ENCODE assay signal across 18 mouse cellular contexts in genomic region chr4:145434071-145434470, GRCm38 (mm10).
"Had no signal": no experiment of that assay in that cellular context is flagged by ENCODE, and none has a peak within 500 bp of the region (broad histone marks: within the 10 kb centered on the region; RNA-seq: fewer than 3 reads in every experiment).

No protein-coding gene starts in this region.

- H3K4me1 ChIP-seq: limb, embryonic 12.5 days; liver, embryonic 13.5 days; lung, embryonic 15.5 days; megakaryocyte, embryonic 14.5 days; midbrain, embryonic 15.5 days; neural tube, embryonic 12.5 days had no signal

- H3K4me3 ChIP-seq: layer of hippocampus, adult 2 months; limb, embryonic 12.5 days; liver, embryonic 13.5 days; lung, embryonic 15.5 days; megakaryocyte, embryonic 14.5 days; midbrain, embryonic 15.5 days; neural tube, embryonic 12.5 days had no signal

- H3K36me3 ChIP-seq: limb, embryonic 12.5 days; liver, embryonic 13.5 days; lung, embryonic 15.5 days; midbrain, embryonic 15.5 days; neural tube, embryonic 12.5 days had no signal

- H3K27ac ChIP-seq: layer of hippocampus, adult 2 months; limb, embryonic 12.5 days; liver, embryonic 13.5 days; lung, embryonic 15.5 days; macrophage; midbrain, embryonic 15.5 days; neural tube, embryonic 12.5 days; stomach, postnatal 0 days had no signal

- H3K9ac ChIP-seq: limb, embryonic 12.5 days; liver, embryonic 13.5 days; liver, postnatal 0 days; lung, embryonic 15.5 days; midbrain, embryonic 15.5 days; neural tube, embryonic 12.5 days had no signal

- H3K27me3 ChIP-seq: limb, embryonic 12.5 days; liver, embryonic 13.5 days; lung, embryonic 15.5 days; megakaryocyte, embryonic 14.5 days; midbrain, embryonic 15.5 days; neural tube, embryonic 12.5 days had no signal

- DNase-seq: kidney, adult 18-20 months; kidney, postnatal 4 days; liver; liver, embryonic 13.5 days; liver, postnatal 0 days; lung, postnatal 14 days; right cerebral cortex, postnatal 14 days; thymus, adult 2 months; thymus, postnatal 4 days had no signal

- H3K4me2 ChIP-seq: limb, embryonic 12.5 days; liver, embryonic 13.5 days; lung, embryonic 15.5 days; midbrain, embryonic 11.5 days; midbrain, embryonic 15.5 days; neural tube, embryonic 12.5 days had no signal

- ATAC-seq: liver, postnatal 0 days; midbrain, embryonic 15.5 days had no signal
